Mouse (Mus musculus) gastrocnemius, postnatal 4 days (tissue): ENCODE measurements around the gene Xylb. TPM values are rescaled to one million over a fixed set of nuclear protein-coding genes. Genes with fewer than 3 reads are reported as not detected.
"Not testable (repeated sequence)": the region's sequence is repeated elsewhere in the genome, so short reads cannot be mapped to it uniquely, and the experiment has no call there.

ENCODE experiments used
- DNase-seq, 2 experiments: peaks; one replicate each; pipeline ENCODE4 v3.0.0; 2021 to 2022; ENCODE audit warnings: low spot score in 2 of 2, mixed read lengths in 2 of 2
- total RNA-seq, 2 experiments: library from RNA; stranded (reverse); gene quantifications; 2 replicates each; pipeline ENCODE4 v1.2.3; 2021

Xylb gene
- total RNA-seq, 2 experiments from 2014 or later: 1.8 to 2.1 TPM

- DNase-seq: peak; percentile 79 to 95
Measured at GRCm38 (mm10) chr9:119340909-119341816, 16.0 kb upstream of the Xylb start, which contains the start of gene Myd88. TSS of gene Myd88 (minus strand) at chr9:119341411.

GRCm38 (mm10) chr9:119342728-119343127, 14.5 kb upstream of the Xylb start:
- DNase-seq: no peak

GRCm38 (mm10) chr9:119346376-119346775, 10.8 kb upstream of the Xylb start:
- no peak for DNase-seq

GRCm38 (mm10) chr9:119350531-119350930, 6.7 kb upstream of the Xylb start:
- no peak for DNase-seq

GRCm38 (mm10) chr9:119350947-119351705, 6.1 kb upstream of the Xylb start:
- DNase-seq: no peak

GRCm38 (mm10) chr9:119352060-119352459, 5.1 kb upstream of the Xylb start:
- DNase-seq: peak; percentile 69 to 83

- DNase-seq: no peak
Measured at GRCm38 (mm10) chr9:119353926-119354325, 3.3 kb upstream of the Xylb start.

- no peak for DNase-seq
Measured at GRCm38 (mm10) chr9:119355943-119356342, 1.2 kb upstream of the Xylb start.

GRCm38 (mm10) chr9:119358058-119358429, 863 bp downstream of the Xylb start:
- no peak for DNase-seq

GRCm38 (mm10) chr9:119361416-119361815, 4.2 kb downstream of the Xylb start:
- no peak for DNase-seq

GRCm38 (mm10) chr9:119363229-119363628, 6.0 kb downstream of the Xylb start:
- no peak for DNase-seq

GRCm38 (mm10) chr9:119365284-119365683, 8.1 kb downstream of the Xylb start, which contains the start of gene Slc22a14:
TSS of gene Slc22a14 (minus strand) at chr9:119365553.
- no peak for DNase-seq

- no peak for DNase-seq
Measured at GRCm38 (mm10) chr9:119368367-119368766, 11.2 kb downstream of the Xylb start.

GRCm38 (mm10) chr9:119370770-119371169, 13.6 kb downstream of the Xylb start:
- DNase-seq: not testable (repeated sequence)

- DNase-seq: no peak
Measured at GRCm38 (mm10) chr9:119371251-119371650, 14.1 kb downstream of the Xylb start.

GRCm38 (mm10) chr9:119375008-119375407, 17.8 kb downstream of the Xylb start:
- no peak for DNase-seq

GRCm38 (mm10) chr9:119375556-119375955, 18.4 kb downstream of the Xylb start:
- no peak for DNase-seq

GRCm38 (mm10) chr9:119378231-119378630, 21.1 kb downstream of the Xylb start:
- DNase-seq: no peak

GRCm38 (mm10) chr9:119382603-119383002, 25.4 kb downstream of the Xylb start:
- no peak for DNase-seq

- DNase-seq: peak in 1 of 2 experiments; percentile 33
Measured at GRCm38 (mm10) chr9:119388956-119389355, 31.8 kb downstream of the Xylb start.

- DNase-seq: no peak
Measured at GRCm38 (mm10) chr9:119390214-119390613, 33.0 kb downstream of the Xylb start.

- no peak for DNase-seq
Measured at GRCm38 (mm10) chr9:119394808-119395207, 37.6 kb downstream of the Xylb start.
